Mouse (Mus musculus) erythroblast, embryonic 14.5 days (primary cell): Measurements from ENCODE around the gene Snx11. TPM values are rescaled to one million over a fixed set of nuclear protein-coding genes. Genes with fewer than 3 reads are reported as not detected.

ENCODE experiments used
- H3K27me3 ChIP-seq: 2 replicates; pipeline ENCODE4 v1.6.1; 2012; ENCODE audit warnings: inconsistent platforms; ENCODE audit not compliant: control insufficient read depth
- H3K36me3 ChIP-seq: 2 replicates; pipeline ENCODE4 v1.6.1; 2012; ENCODE audit warnings: mild to moderate bottlenecking, inconsistent platforms; ENCODE audit not compliant: control insufficient read depth
- H3K4me1 ChIP-seq: 2 replicates; pipeline ENCODE4 v1.6.1; 2012; ENCODE audit warnings: inconsistent platforms; ENCODE audit not compliant: control insufficient read depth
- H3K4me3 ChIP-seq: replicated peaks from 2 replicates; pipeline ENCODE3; 2012; ENCODE audit warnings: moderate library complexity, mild to moderate bottlenecking, inconsistent platforms
- H3K9me3 ChIP-seq: 2 replicates; pipeline ENCODE4 v1.6.1; 2012; ENCODE audit warnings: low read length, inconsistent platforms, mixed read lengths; ENCODE audit not compliant: control insufficient read depth
- GATA1 ChIP-seq: IDR thresholded peaks from 2 replicates; pipeline ENCODE4 v1.6.1; 2012; ENCODE audit warnings: low read length, inconsistent platforms, mixed read lengths
- TAL1 ChIP-seq: IDR thresholded peaks from 3 replicates; pipeline ENCODE4 v1.6.1; 2012; ENCODE audit warnings: low read length, inconsistent platforms, mixed read lengths
- polyA plus RNA-seq: library from polyadenylated mRNA; stranded (reverse); fragments of >175 nt; gene quantifications from 2 replicates; pipeline ENCODE4 v1.2.3, GENCODE M21; 2012

Gene Snx11
- polyA plus RNA-seq, 1 experiment, result 1.4 TPM

DNA sequence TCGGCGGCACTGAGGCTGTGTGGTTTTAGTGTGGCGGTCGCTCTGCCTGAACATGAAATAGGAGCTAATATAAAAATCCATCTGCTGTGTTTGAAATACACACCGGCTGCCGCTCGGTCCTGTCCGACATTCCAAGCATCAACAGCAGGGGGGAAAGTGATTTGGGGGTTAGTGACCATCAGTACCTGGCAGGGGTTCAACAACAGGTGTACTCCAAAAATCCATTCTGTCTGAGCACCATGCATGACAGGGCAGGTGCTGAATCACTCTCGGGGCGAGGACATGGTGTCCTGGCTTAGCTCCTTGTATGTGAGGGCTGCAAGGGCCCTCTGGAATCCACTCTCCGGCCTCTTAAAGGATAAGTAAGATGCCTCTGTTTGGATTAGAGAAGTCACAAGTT, 41.0 kb downstream of the Snx11 start:
- Histone ChIP-seq H3K27me3 (peaks cover 30% of the 10 kb centered on the region), H3K4me3 (no peak overlapping the region), H3K9me3 (no peaks in the 10 kb centered on the region), H3K36me3 (no peaks in the 10 kb centered on the region), H3K4me1 (no peaks in the 10 kb centered on the region)
- TF ChIP-seq TAL1 (no peak), GATA1 (no peak)

DNA sequence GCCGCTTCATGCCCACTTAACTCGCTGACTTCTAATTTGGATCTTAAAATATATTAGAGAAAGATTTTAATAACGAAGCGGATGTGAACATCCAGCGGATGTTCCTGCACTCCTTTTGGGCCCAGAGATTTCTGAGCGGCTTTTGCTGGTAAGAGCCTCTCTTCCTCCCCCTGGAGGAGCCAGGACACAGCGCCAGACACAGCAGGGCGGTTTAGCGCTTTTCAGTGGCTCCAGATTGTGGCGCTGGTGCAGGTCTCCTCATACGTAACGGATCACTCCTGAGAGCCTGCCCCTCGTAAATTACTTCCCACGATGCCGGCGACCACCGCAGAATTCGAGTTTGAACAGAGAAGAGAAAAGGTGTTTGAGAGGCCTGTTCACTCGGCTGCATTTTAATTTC, 41.5 kb downstream of the Snx11 start:
- Histone ChIP-seq H3K4me1 (no peaks in the 10 kb centered on the region), H3K9me3 (no peaks in the 10 kb centered on the region), H3K36me3 (no peaks in the 10 kb centered on the region), H3K27me3 (peaks cover 27% of the 10 kb centered on the region), H3K4me3 (no peak overlapping the region)
- no peak for TF ChIP-seq TAL1
- no peak for TF ChIP-seq GATA1

DNA sequence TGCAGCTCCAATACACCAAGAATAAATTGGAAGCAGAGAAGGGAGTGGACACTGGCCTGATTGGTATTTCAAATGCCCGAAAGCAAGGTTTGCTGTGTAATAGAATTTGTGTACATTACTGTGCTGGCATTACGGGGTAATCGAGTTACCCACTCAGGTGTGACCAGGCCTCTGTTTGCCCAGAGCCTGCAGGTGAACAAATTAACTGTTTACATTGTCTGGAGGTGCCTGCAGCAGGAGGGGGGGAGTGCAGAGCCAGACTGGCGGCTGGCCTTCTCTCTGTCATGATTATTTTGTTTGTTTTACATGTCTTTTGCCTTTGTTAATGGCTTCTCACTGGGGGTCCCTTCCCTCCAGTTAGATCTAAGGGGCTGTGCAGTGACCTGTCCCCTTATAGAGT, 44.7 kb downstream of the Snx11 start:
- H3K36me3 ChIP-seq, result no peaks in the 10 kb centered on the region
- H3K4me1 ChIP-seq, result no peaks in the 10 kb centered on the region
- no peak for TF ChIP-seq TAL1
- no peak for TF ChIP-seq GATA1
- no peak overlapping the region for H3K4me3 ChIP-seq
- H3K9me3 ChIP-seq, result no peaks in the 10 kb centered on the region
- peaks cover 20% of the 10 kb centered on the region for H3K27me3 ChIP-seq

DNA sequence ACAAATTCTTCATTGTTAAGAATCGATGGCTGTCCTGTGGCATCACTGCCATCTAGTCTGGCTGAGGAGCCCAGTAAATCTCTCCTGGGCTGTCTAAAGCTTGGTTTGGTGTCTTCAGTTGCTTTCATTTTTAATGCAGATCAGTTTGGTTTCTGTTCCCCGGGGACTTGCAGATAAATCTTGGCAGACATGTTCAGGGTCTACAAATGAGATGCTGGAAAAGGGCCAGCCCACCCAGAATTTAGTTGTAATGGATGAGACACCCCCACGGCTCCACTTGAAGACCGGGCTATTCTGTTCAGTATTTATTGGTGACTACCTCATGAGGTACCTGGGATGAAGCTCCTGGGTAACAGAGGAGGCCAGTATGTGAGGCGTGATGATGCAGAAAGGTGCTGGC, 47.0 kb downstream of the Snx11 start:
- Histone ChIP-seq H3K9me3 (no peaks in the 10 kb centered on the region), H3K27me3 (peaks cover 3% of the 10 kb centered on the region; the same call in 1 of the 2 replicates), H3K4me1 (no peaks in the 10 kb centered on the region), H3K36me3 (no peaks in the 10 kb centered on the region), H3K4me3 (no peak overlapping the region)
- TF ChIP-seq TAL1, result no peak
- TF ChIP-seq GATA1, result no peak

DNA sequence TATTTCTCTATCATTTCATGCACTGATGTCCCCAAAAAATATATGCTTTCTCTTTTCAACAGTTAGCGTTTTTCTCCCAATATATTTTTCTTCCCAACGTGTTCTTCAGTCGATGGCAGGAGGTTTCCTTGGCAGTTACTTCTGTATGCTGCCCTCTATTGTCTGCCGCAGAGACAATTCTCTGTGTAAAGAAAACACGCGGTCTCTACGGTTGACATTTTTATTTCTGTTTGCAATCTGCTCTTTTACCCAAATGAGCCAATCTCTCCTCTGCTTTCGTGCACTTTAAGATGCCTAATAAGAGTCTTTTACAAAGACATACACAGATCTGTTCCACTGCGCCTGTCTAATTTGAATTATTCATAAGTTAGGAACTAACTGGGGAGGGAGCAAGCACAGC, 47.9 kb downstream of the Snx11 start:
- TF ChIP-seq TAL1 (no peak), GATA1 (no peak)
- no peak overlapping the region for H3K4me3 ChIP-seq
- no peaks in the 10 kb centered on the region for H3K27me3 ChIP-seq
- H3K36me3 ChIP-seq, result no peaks in the 10 kb centered on the region
- no peaks in the 10 kb centered on the region for H3K9me3 ChIP-seq
- H3K4me1 ChIP-seq, result no peaks in the 10 kb centered on the region

DNA sequence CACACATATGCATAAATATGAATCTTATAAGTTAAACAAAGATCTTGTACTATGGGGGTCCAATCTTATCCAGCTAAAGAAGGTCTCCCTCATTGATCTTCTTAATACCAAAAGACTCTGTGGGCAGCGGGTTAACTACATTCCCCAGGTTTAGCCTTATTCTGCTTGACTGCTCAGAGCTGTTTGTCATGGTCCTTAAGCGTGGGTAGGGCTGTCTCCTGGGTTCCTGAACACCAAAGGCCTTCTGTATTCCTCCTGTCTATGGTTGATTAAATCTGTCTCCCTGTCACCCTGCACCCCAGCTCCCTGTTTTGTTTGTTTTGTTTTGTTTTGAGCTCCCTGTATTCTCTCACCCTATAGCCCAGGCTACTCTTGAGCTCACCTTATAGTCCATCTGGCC, 48.8 kb downstream of the Snx11 start:
- Histone ChIP-seq H3K4me3 (no peak overlapping the region), H3K27me3 (no peaks in the 10 kb centered on the region)

DNA sequence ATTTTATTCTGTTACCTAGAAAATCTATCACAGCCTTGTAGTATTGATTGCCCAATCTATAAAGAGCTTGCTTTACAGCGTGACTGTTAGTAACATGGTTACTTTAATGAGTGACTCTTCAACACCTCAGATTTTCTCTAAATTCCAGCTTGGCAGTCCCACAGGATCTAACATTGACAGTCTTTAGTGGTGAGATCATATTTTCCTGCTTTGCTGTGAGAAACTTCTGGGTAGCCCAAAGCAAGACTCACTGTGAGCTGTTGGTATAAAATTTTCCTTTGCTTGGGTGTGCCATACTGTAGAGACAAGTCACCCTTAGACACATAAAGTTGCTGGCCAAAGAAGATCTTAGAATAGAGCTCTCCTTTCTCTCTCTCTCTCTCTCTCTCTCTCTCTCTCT, 51.5 kb downstream of the Snx11 start:
- Histone ChIP-seq H3K36me3 (no peaks in the 10 kb centered on the region), H3K4me1 (no peaks in the 10 kb centered on the region), H3K4me3 (no peak overlapping the region), H3K9me3 (no peaks in the 10 kb centered on the region), H3K27me3 (no peaks in the 10 kb centered on the region)
- TF ChIP-seq TAL1, result no peak
- no peak for TF ChIP-seq GATA1

More for the DNA sequence above, 48.8 kb downstream of the Snx11 start:
- H3K9me3 ChIP-seq, result no peaks in the 10 kb centered on the region
- no peaks in the 10 kb centered on the region for H3K36me3 ChIP-seq
- TF ChIP-seq GATA1 (no peak), TAL1 (no peak)
- no peaks in the 10 kb centered on the region for H3K4me1 ChIP-seq

DNA sequence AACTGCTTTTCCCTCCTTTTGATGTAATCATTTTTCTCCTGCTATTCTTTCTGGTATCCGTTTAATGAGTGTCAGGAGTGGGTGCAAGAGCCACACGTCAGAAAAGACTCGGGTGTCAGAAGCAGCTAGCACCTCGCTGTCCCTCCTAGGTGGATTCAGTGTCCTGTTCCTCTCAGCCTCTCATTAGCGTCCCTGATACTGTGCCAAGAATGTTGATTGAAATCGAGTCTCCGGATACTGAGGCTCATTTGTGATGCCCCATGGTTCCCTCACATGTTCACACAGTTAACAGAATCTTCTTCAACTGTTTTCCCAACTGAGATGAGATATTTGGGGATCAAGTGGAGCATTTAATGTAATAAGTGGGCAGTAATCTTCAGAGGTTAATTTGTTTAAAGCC, 58.8 kb downstream of the Snx11 start:
- no peaks in the 10 kb centered on the region for H3K36me3 ChIP-seq
- TF ChIP-seq TAL1 (no peak), GATA1 (no peak)

More for the DNA sequence above, 58.8 kb downstream of the Snx11 start:
- Histone ChIP-seq H3K4me1 (no peaks in the 10 kb centered on the region), H3K27me3 (peaks cover 2% of the 10 kb centered on the region), H3K4me3 (no peak overlapping the region), H3K9me3 (no peaks in the 10 kb centered on the region)

Other genes with a start within 250 kb of the Snx11 start
- 1.5 and 2.7 TPM in 2 replicates for gene Cbx1, start 11.6 kb upstream of the Snx11 start, polyA plus RNA-seq
- gene Nfe2l1, start 52.4 kb upstream of the Snx11 start, polyA plus RNA-seq, result 3.7 and 4.6 TPM in 2 replicates
- gene Copz2, start 72.3 kb upstream of the Snx11 start, polyA plus RNA-seq, result 0.20 TPM in 1 of 2 replicates, not detected in the other
- gene Cdk5rap3, start 138.9 kb upstream of the Snx11 start, polyA plus RNA-seq, result 2.9 and 4.8 TPM in 2 replicates
- gene Prr15l, start 150.5 kb upstream of the Snx11 start, polyA plus RNA-seq, result 0.95 and 3.0 TPM in 2 replicates
- 42.1 and 83.7 TPM in 2 replicates for gene Pnpo, start 166.4 kb upstream of the Snx11 start, polyA plus RNA-seq
- 16.7 and 23.0 TPM in 2 replicates for gene Sp2, start 205.4 kb upstream of the Snx11 start, polyA plus RNA-seq
- not detected in 2 replicates for gene Sp6, start 235.8 kb upstream of the Snx11 start, polyA plus RNA-seq